Mouse (Mus musculus): ENCODE measurements at regions not wholly inside any gene's neighbourhood (a gene's known extent, or its start where the extent isn't known, plus 50 kb on each side); places are given as distances from the start of the nearest gene placed in this dataset.

GRCm38 (mm10) chr10:24437177-24437576 is 158.1 kb upstream of the Ccn2 start:
- in situ Hi-C loops (cut with MseI, MboI) = no loop called here

DNA sequence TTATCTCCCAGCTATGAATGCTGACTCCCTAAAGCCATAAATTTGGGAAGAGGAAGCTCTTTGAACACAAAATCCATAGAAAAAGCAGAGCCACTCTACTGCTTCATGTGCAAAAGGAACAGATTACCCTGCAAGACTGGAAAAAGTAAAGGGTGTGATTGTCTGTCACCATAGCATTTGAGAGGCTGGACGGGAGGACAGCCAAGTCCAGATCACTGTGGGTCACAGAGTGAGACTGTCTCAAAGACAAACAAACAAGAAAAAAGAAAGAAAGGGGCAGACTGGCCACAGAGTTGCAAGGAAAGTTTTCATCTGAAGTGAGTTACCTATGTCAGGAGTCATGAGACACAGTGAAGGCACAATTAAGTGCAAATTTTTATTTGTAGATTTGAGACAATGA is 150.7 kb upstream of the Ccn2 start:
- in situ Hi-C loops (cut with MseI, MboI) = no loop called here

DNA sequence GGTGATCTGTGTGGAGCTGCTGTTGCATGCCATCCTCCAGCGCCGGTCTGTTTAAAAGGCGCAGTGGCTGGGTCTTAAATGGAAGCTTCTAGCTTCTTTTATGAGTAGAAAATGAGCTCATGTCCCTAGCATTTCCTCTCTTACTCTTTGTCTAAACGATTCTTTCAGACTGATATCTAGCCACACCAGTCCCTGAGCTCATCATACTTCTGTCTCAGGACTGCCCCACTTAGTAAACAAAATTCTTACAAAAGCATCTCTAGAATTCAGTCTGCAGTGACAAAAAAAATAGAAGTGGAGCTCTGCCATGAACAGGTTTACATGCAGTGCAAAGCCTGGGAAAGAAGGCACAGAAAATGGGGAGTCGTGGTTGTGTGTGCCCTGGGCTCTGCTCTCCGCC is 150.2 kb upstream of the Ccn2 start:
- in situ Hi-C loops (cut with MseI, MboI) = no loop called here

GRCm38 (mm10) chr10:24446168-24446567 is 149.1 kb upstream of the Ccn2 start:
- in situ Hi-C loops (cut with MseI, MboI) = no loop called here

DNA sequence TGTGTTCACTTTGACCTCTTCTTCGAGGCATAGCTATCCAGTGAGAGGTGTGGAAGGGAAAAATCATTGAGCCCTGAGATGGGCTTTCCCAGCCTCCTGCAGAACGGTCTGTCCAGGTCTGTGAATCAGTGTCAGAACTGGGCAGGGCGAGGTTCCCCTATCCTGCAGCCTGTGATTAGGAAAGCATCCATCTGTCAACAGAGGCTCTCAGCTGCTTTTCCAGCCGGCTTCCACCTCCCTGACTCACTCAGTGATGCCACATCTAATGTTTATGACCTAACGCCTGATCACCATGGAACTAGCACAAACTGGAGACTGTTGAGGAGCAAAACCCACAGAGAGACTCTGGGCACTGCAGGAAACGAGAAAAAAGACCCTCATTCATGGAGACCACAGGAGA is 148.1 kb upstream of the Ccn2 start:
- in situ Hi-C loops (cut with MseI, MboI) = no loop called here

DNA sequence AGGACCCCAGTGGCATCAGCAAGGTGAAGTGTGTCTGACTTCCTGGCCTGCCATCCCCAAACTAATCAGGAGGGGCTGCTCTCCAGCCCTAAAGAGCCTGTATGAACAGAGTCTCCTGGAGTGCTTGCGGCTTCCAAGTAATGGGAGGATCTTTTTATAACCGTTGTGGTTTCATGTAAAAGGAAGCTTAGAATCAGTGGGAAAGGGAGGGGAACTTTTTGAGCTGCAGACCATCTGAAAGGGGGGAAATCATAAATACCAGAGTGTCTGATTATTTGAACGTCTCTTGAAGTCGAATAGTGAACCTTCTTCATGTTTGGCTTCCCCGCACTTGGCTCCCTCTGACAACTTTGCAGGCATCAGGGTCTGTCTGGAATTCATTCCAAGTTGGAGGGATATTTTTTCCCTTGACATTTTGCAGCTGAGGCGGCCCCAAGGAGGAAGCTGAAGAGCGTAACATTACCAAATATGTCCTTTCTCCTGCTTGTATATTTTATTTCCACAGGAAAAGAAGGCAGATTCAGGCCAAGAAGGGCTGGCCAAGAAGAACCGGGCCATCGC is 147.2 kb upstream of the Ccn2 start:
- in situ Hi-C loops (cut with MseI, MboI) = no loop called here

DNA sequence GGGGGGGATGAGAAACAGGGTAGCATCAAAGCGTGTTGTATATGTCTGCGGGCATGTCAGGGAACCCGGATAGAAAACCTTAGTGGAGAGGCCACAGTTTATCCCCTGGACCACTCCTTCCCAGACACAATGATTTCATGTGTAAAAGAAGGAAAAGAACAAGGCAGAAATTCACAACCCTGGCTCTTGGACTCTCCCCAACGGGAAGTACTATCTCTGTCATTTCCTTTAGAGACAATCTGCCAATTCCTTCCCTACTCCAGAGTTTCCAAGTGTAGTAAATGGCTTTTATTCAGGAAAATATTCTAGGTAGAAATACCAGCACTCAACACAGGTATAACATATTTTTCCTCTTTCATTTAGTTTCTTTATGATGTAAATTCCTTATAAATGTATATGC is 141.7 kb upstream of the Ccn2 start:
- in situ Hi-C loops (cut with MseI, MboI) = no loop called here

DNA sequence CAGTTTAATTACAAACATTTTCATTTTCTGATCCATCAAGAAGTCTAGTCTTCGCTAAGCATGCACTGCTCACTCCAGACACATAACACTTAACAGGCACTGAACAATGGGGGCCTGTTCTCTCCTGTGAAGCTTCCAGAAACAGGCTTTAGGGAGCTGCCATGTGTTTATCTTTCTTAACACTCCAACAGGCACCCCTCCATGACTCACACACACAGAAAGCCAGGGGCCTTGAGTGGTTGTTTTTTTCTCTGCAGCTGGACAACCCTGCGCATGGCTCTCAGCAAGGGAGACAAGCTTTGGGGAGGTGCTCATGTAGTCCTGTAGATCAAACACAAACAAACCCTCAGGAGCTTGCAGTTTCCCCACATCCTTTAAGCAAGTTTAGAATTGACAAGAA is 136.6 kb upstream of the Ccn2 start:
- in situ Hi-C loops (cut with MseI, MboI) = no loop called here

GRCm38 (mm10) chr10:24463873-24464272 is 131.4 kb upstream of the Ccn2 start:
- in situ Hi-C loops (cut with MseI, MboI) = no loop called here

GRCm38 (mm10) chr10:24464377-24464776 is 130.9 kb upstream of the Ccn2 start:
- in situ Hi-C loops (cut with MseI, MboI) = no loop called here

GRCm38 (mm10) chr10:24469741-24470140 is 125.5 kb upstream of the Ccn2 start:
- in situ Hi-C loops (cut with MseI, MboI) = no loop called here

DNA sequence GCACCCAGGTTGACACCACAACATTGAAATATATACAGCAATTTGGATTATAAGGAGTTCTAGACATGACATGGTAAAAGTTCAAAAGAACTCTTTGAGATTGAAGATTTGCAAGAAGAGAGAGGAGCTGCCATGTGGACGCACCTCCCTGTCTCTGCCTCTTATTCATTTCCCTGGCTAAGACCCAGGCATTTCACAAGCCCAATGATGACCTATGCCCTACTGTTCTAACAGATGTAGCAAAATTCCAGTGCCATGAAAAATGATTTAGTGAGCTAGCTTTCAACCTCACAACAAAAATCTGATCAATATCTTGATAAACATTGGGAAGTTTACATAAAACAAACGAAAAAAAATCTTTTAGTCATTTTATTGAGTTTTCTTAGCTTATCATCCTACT is 123.7 kb upstream of the Ccn2 start:
- in situ Hi-C loops (cut with MseI, MboI) = no loop called here

DNA sequence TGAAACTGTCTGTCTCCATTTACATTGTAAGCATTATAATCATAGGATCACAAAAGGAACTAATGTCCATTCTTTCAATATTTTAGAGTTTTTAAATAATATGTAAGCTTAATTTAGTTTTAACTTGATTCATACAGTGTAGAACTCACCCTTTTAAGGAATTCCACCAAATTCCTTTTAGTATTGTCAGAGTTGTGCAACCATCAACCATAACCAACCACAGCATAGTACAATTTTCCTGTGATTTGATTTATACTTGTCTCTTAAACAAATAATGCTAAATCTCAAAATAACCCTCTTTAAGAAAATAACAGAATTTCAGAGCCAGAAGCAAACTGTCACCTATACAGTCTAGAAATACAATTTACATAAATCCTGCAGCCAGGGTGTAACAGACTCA is 119.0 kb upstream of the Ccn2 start:
- in situ Hi-C loops (cut with MseI, MboI) = no loop called here

- in situ Hi-C loops (cut with MseI, MboI) = no loop called here
Measured at GRCm38 (mm10) chr10:24478535-24478934, 116.7 kb upstream of the Ccn2 start.

DNA sequence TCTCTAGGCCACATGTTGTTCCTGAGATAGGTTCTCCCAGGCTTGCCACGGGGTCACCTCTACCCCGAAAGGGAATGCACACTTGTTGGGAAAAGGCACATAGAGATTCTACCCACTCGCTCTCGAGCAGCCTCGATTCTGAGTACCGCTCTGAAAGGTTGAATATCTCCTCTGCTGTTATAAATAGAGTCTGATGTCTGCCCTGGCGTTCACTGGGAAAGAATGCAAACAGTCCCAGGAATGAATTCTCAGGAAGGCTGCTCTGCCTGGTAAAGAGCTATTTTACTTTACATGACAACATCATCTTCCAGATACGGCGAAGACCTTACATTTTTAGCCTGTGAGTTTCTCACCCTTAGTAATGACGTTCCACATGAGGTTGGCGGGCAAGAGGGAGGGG is 116.1 kb upstream of the Ccn2 start:
- in situ Hi-C loops (cut with MseI, MboI) = no loop called here

- in situ Hi-C loops (cut with MseI, MboI) = no loop called here
Measured at GRCm38 (mm10) chr10:24481926-24482612, 113.2 kb upstream of the Ccn2 start.

- in situ Hi-C loops (cut with MseI, MboI) = no loop called here
Measured at GRCm38 (mm10) chr10:24483053-24483452, 112.2 kb upstream of the Ccn2 start.

DNA sequence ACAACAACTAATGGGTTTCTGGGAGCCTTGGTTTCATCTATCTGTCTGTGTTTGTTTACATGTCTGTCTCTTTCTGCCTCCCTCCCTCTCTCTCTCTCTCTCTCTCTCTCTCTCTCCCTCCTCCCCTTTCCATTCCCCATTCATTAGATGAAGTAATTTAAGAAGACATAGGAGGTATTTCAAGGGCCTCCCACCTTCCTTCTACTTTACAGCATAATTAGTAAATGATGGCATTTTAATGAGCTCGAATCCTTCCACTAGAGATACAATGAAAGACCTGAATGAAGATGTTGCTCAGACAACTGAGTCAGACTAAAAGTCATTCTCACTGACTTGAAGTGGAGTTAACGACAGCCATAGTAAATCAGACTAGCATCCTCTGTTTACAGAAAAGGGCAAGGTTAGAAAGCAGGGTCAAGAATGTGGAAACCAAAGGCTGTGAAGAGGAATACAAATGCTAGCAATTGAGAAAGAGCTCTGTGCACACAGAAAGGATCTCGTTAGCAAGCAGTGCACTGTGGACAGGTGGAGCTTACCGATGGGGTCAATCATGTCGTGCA is 111.1 kb upstream of the Ccn2 start:
- in situ Hi-C loops (cut with MseI, MboI) = no loop called here

DNA sequence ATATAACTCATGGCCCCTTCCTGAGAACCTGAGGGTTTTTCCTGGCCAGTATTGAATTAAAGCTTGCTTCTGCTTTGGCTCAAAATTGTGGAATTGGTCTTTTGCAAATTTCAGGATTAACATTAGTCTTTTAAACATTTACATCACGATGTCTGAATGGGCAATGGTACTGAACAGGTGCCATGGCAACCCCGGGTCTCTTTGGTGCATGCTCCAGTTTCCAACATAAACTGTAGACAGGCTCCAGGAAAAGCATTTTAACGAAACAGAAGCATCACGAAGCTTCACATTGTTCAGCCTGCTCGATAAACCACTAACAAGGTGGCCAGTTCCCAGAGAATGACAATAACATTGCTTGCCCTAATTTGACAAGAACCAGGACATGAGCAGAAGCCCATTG is 109.8 kb upstream of the Ccn2 start:
- in situ Hi-C loops (cut with MseI, MboI) = no loop called here

DNA sequence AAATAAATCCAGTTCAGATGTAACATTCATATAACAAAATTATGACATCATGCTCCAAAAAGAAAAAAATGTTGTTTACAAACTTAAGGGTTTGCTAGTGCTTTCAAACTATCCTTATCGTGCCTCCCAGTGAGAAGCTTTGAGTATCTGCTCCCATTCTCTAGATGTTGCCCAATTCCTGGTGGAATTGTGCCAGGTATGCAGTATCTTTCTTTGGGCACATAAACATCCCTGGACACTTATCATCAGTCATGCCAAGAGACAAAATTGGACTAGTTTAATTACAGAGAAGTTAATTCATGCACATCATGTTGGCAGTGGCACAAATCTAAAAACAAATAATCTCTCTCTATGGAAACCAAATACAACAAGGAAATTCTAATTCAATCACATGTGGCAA is 109.0 kb upstream of the Ccn2 start:
- in situ Hi-C loops (cut with MseI, MboI) = no loop called here

DNA sequence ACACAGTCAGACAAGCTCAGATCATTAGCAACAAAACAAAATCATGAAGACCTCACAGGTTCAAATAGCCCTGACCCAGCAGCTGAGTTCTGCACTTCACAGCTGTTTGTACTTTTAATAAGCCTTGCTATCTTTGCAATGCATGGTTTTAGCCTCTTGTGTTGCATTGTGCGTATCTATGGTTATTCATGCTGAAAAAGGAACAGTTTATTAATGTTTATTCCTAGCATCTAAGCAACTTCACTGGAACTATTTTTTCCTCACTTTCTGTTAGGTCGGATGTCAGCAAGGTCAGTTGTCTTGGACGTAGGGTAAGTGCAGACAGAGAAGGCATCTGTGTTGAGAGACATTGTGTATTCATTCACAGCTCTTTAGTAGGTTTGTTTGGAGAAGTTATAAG is 107.3 kb upstream of the Ccn2 start:
- in situ Hi-C loops (cut with MseI, MboI) = no loop called here

GRCm38 (mm10) chr10:24490432-24490831 is 104.8 kb upstream of the Ccn2 start:
- in situ Hi-C loops (cut with MseI, MboI) = no loop called here

- in situ Hi-C loops (cut with MseI, MboI) = no loop called here
Measured at GRCm38 (mm10) chr10:24491848-24492247, 103.4 kb upstream of the Ccn2 start.

GRCm38 (mm10) chr10:24493392-24493791 is 101.8 kb upstream of the Ccn2 start:
- in situ Hi-C loops (cut with MseI, MboI) = no loop called here

Measured in mouse trophoblast stem cell (cell line).